Mouse (Mus musculus): ENCODE data around the gene Acadm.

Gene Acadm

DNA sequence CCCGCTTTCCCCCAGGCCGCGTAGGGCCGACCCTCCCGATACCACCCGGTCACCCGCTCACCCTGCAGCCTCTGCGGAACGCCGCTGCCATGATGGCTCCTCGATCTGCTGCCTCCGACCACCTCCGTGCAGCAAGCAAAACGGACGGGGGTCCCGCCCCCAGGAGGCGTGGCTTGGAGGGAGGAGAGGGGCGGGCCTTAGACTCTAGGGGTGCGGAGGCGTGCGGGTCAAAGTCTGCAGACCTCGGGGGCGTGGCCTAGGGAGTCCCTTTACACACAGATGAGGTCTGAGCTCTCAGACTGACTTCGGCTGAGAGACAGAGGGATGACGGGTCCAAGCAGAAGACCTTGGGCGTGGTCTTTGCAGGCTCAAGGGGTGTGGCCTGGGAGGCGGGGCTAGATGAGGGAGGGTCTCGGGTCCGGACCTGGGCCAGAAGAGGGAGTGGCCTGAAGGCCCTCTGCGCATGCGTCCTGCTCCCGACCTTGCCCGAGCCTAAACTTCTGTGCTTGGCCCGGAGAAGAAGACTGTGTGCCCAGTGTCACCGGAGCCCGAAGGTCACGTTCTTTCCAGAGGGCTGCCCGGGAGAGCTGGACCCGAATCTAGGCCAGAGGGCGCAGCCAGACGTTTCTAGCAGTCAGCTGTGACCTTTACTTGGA lies at the start of gene Acadm:
Acadm (minus strand) TSS at position 298 of the 656 bp plus-strand sequence.
- in situ Hi-C loops (cut with MboI), result no loop called here

DNA sequence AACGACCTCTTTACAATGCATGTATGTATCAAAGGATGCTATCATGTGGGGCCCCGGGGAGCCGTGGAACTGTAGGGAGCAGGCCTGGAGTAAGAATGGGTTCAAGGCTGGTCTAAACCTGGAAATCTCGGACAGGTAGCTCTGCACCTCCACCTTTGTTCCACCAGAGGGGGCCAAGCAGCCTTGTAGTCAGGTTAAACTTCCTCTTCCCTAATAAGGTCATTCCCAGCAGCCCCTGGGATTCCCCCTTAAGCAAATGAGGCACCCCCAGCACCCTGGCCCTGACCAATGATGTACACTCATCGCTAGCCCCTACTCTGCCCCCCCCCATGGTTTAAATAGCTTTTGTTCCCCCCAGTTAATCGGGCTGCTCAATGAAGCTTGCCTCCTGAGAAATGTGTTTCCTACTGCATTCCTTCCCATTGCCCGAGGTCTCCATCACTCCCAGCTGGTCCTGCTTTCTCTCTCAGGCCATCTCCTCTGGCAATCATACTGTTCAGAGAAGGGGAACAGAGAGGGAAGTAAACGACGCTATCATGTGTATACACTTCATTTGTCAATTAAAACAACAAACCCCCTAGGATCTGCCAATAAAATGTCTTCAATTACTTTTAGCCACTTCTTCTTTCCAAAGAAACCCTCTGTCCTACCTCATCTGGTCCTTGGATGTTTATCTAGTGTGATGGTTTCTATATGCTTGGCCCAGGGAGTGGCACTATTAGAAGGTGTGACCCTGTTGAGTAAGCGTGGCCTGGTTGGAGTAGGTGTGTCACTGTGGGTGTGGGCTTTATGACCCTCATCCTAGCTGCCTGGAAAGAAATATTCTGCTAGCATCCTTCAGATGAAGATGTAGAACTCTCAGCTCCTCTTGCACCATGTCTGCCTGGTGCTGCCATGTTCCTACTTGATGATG lies 40.3 kb upstream of the Acadm start:
- in situ Hi-C loops (cut with MboI), result no loop called here

DNA sequence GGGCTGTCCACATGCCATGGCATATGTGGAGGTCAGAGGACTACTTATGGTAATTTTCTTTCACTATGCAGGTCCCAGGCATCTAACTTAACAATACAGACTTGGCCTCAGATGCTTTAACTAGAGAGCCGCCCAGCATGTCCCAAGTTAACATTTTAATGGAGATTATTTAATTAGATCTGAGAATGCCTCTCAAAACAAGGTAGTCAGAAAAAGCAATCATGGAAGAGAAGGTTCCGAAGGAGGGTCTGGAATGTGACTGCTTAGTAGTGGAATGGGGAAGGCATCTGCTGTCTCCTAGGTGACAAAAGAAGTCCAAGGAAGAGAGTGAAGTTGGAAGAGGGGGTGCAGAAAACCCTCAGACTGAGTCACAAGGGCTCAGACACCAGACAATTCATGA lies 36.2 kb upstream of the Acadm start:
- in situ Hi-C loops (cut with MboI), result no loop called here

DNA sequence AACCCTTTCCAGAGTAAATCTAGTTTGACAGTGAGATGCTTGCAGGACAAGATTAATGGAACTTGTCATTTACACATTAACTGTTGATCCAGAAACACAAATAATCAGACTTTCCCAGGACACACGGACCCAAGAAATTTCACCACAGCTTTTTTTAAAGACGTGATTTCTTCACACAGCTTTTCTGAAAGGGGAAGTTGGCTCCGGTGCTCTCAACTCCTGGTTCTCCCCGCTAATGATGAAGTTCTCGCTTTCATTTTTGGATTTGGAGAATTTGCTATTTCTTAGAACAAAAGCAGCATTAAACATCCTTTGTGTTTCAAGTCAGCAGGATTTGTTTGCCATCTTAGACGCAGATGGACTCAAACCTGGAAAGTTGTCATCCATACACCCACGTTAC lies 31.4 kb upstream of the Acadm start:
- in situ Hi-C loops (cut with MboI), result no loop called here

DNA sequence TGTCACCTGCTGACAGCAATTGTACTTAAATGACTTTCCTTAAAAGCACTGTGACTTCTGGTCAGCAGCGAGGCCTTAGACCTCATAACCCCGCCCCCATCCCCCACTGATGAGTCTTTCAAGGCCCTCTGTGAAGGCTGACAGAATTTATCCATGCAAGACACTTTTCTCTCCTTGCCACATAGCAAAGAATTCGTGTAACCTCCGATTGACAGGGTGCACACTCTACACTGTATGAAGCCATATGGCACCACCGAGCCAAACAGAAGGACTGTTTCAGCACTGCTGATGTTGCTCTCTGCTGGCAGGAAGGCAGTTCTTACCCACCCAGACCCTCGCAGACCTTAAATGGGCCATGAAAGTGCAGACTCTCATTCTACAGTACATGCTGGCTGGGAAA lies 30.6 kb upstream of the Acadm start:
- in situ Hi-C loops (cut with MboI), result no loop called here

DNA sequence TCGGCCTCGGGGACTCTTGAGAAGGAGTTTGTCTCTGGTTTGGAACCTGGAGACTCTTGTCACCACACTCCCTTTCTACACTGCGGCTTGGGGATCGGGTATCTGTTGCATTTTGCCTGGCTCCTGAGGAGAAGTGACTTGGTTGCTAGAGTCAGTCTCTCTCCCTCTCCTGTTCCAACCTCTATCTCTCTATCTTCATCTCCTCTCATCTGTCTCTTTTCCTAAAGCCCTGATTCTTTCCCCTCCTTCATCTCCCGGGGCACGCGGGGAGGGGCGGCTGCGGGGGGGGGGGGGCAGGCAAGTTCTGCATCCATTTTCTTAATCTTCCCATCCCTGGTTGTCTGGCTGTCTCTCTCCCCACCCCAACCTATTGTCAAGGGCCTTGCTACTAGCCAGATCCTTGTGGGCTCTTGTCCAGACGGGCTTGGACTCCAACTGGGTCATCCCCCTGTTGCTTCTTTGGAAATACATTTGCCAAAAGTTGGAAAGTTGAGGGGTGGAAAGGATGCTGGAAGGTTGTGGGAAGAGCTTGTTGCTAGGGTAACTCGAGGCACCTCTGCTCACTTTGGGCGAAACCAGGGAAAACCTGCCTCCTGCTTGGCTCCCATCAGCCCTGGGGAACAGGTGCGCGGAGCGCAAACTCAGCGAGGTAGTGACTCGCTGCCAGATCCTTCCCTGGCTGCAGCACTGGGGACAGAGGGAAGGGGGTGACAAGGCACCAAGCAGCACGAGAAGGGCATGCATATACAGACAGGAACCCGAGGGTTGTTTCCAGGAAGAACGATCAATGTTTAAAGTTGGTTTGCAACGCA lies 29.7 kb upstream of the Acadm start:
- in situ Hi-C loops (cut with MboI), result loop anchor here (25.0 kb wide), 1 partner anchor 613 kb away; the partner anchor contains the start of genes Cryz and Tyw3

DNA sequence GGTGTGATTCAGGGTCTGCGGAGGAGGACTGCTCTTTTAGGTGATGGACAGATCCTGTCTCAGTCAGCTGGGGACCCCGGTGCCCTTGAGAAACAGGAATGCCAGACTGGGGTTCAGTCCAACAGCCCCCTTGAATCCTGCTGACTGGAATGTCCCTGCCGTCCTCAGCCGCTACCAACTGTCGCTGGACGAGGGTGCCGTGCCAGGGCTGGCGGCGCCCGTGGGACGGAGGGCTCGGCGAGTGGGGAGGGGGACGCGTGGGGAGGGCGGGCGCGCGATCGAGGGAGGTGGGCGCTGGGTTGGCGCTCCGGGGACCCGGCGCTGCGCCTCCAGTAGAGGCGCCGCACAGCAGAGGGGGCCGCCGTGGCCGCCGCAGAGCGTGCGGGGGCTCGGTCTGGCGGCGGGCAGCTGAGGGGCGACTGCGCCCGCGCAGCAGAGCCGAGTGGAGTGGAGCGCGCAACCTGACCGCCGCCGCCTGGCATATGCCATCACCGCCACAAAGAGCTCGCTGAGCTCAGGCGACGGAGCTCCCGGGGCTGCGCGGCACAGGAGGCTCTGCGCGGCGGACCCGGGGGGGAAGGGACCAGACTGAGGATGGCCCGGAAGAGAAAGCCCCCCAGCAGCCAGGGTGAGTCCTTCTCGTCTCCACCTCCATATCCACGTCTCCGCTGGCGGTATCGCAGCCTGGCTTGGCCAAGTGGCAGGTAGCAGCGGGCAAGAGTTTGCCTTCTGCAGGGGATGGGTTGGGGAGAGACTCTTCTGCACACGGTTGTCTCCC lies 28.9 kb upstream of the Acadm start, which contains the start of gene Slc44a5:
Slc44a5 (plus strand) TSS at position 266 of the 778 bp plus-strand sequence.
- in situ Hi-C loops (cut with MboI), result loop anchor here (25.0 kb wide), 1 partner anchor 614 kb away; the partner anchor contains the start of genes Cryz and Tyw3

DNA sequence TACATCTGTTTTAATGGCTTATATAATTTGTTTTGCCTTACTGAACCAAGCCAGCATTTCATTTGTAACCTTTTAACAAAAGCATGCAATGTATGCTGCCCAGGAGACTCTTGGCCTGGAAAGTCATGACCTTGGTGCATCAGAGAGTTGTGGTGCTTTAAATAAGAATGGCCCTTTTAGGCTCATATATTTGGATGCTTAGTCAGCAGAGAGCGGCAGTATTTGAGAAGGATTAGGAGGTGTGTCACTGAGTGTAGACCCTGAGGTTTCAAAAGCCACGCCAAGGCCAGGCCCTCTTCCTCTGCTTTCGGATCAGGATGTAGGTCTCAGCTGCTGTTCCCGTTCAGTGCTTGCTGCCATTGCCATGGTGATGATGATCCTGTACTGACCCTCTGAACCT lies 25.0 kb upstream of the Acadm start:
- in situ Hi-C loops (cut with MboI), result loop anchor here (25.0 kb wide), 1 partner anchor 618 kb away; the partner anchor contains the start of genes Cryz and Tyw3

DNA sequence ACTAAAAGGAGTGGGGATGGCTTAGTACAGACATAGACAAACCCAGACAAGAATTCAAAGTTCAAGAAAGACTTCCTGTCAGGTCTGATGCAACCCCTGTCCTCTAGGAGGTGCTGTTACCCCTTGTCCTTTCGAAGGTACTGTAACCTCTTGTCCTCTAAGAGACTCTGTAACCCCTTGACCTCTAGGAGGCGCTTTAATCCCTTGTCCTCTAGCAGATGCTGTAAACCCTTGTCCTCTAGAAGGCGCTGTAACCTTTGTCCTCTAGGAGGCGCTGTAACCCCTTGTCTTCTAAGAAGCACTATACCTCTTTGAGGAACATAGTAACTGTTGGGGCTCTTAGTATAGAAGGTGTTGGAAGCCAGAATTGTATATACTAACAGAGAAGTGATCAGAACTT lies 24.1 kb upstream of the Acadm start:
- in situ Hi-C loops (cut with MboI), result loop anchor here (25.0 kb wide), 1 partner anchor 619 kb away; the partner anchor contains the start of genes Cryz and Tyw3

DNA sequence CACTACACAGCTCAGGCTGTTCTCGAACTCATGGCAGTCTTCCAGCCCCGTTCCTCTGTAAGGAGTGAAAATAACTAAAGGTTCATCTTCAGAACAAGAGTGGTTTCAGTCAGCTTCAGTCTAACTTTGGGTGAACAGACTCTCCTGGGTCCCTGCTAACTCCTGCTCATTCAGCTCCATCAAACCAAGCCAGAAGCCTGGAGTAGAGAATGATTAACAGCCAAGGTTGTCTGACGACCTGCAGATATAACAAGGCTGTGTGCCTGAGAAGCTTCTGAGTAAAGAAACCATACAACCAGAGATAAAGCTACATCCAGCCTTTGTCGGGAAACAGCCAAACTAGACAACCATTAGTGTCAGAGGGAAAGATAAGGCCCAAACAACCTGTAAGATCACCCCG lies 23.0 kb upstream of the Acadm start:
- in situ Hi-C loops (cut with MboI), result loop anchor here (25.0 kb wide), 1 partner anchor 620 kb away; the partner anchor contains the start of genes Cryz and Tyw3

DNA sequence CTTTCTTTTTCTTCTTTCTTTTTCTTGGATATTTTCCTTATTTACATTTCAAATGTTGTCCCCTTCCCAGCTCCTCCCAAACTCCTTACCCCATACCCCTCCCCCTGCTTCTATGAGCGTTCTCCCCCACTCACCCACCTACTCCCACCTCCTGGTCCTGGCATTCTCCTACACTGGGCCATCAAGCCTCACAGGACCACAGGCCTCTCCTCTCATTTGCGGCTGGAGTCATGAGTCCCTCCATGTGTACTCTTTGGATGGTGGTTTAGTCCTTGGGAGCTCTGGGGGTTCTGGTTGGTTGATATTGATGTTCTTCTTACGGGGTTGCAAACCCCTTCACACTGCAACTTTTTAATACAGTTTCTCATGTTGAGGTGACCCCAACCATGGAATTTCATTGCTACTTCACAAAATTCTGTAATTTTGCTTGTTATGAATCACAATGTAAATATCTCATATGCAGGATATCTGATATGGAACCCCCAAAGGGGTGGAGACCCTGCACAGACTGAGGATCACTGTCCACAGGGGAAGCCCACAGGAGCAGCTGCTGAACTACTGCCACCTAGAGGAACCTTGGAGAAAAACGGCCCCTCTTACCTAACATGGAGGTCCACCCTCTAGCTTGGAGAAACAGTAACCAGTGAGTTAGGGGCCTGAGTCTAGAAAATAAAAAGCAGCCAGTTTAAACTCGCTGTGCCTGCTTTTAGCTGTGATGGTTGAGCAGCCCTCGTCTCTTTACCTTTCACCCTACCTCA lies 17.4 kb upstream of the Acadm start:
- in situ Hi-C loops (cut with MboI), result loop anchor here (25.0 kb wide), 1 partner anchor 625 kb away; the partner anchor contains the start of genes Cryz and Tyw3

DNA sequence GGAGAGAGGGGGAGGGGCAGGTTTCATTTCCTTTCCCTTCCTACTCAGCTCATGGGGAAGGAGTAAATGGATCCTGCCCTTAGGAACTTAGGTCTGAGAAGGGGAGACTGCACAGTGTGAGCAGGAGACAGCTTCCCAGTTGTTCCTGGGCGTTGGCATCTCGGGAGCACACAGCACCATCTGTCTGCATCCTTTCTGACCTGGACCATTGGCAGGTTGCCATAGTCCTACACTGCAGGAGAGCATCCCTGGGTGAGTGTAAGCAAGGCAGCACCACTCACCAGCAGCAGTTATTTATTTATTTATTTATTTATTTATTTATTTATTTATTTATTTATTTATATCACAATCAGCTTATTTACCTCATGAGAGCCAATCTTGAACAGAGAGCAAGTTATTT lies 16.5 kb upstream of the Acadm start:
- in situ Hi-C loops (cut with MboI), result loop anchor here (25.0 kb wide), 1 partner anchor 626 kb away; the partner anchor contains the start of genes Cryz and Tyw3

DNA sequence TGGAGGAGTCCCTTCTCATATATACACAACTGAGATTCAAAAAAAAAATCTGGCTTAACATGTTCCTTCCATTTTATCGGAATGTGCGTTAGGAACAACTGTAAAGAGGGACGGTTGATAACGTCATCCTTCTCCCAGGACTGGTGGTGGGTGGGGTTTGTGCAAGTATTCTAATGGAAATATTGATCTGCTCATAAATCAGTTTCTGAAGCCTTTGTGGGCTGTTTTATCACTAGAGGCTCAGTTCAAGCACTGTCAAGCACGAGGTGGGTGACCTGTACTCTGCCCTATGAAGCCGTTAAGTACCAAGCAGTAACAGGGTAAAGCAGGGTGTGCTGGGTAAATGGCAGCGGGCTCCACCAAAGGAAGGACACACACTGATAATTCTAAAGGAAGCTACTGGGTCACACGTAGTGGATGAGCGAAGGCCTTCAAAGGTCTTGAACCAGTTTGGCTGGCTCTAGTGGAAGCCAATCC lies 15.3 kb upstream of the Acadm start:
- in situ Hi-C loops (cut with MboI), result loop anchor here (25.0 kb wide), 1 partner anchor 628 kb away; the partner anchor contains the start of genes Cryz and Tyw3

DNA sequence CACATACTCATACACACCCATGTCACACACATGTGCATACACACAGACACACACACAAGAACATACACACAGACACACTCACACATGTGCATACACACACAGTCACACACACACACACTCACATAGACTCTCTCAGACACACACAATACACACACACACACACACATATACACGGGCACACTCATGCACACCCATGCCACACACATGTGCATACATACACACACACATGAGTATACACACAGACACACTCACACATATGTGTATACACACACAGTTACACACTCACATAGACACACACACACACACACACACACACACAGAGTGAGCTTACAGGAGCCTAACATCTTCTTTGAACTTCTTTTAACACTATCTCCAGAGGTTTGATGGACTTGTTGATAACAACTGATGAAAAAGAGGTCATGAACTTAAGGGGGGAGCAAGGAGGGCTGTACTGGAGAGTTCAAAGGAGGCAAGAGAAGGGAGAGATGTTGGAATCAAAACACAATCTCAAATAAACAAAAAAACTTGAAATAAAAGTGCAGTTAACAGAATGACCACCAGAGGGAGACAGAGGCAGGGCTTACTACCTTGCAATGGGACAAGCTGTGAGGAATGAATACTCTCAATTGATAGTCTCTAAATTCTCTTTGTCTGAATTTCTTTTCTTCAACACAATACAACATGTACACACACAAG lies 14.8 kb upstream of the Acadm start:
- in situ Hi-C loops (cut with MboI), result loop anchor here (25.0 kb wide), 1 partner anchor 628 kb away; the partner anchor contains the start of genes Cryz and Tyw3

DNA sequence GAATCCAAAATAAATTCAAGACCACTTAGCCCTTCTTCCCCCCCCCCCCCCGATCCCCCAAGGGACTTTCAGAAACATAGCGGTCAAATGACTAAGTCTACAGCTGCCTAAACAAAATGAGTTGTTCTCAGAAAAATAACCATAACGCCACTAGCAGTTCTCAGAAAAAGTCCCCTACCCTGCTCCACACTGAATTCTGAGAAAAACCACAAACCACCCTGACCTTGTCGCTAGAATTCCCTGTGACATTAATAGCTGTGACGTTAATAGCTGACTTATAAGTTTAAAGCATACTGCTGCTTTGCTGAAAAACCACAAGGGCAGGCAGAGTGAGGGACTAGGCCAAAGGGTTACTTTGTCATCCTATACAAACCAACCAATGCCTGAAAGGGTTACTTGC lies 13.5 kb upstream of the Acadm start:
- in situ Hi-C loops (cut with MboI), result loop anchor here (25.0 kb wide), 1 partner anchor 629 kb away; the partner anchor contains the start of genes Cryz and Tyw3

DNA sequence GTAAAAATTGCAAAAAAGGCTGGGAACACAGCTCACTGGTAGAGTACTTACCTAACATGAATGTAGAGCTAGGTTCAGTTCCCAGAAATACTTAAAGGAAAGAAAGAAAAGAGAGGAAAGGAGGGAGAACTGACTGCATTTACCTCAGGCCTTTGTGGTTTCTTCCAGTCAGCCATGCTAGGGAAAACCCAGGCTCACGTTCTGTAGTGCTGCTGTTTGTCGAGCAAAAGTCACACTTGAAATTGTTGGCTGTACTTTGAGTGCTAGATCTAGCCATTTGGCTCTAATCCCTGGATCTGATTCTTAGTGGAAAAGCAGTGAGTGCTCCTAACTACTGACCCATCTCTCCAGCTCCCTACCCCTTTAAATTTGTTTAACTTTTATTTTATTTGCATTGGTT lies 3.7 kb upstream of the Acadm start:
- in situ Hi-C loops (cut with MboI), result no loop called here

DNA sequence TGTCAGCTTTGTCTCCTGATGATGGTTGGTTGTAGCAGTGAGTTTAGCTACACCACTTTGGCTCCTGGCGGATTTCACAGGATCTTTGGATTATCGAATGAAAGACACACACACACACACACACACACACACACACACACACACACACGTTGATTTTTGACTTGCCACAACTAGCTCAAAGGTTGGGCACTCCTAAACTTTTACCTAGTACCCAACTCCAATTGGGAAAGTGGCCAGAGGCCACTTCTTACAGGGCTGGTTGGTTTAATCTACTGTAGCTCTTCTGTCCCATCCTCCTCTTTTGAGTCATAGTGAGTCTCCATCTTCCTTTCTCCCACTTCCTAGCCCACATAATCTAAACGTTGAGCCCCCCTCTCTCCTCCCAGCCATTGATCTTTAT lies 2.8 kb upstream of the Acadm start:
- in situ Hi-C loops (cut with MboI), result no loop called here

DNA sequence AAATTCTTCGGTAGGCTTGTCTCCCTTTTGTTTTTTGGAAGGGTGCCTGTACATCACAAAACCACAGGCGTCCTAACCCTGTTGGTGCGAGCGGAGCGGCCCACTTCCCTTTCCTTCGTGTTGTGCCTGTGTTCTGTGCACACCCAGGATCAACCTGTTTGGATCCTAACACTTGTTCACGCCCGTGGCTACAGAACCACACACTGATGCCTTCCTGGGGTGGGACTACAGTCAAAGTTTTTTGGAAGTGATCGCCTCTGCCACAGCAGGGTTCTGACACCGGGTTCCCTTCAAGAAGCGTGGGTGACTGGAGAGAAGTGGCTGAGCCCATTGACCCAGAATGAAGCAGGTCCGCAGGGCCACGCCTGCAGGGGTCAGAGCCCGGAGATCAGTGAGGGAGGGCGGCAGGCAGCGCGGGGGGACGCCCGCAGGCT lies 514 bp downstream of the Acadm start:
- in situ Hi-C loops (cut with MboI), result no loop called here

Measured in mature B cell (primary cell).